12 mouse cellular contexts compared by ENCODE assay signal in the genomic region with DNA sequence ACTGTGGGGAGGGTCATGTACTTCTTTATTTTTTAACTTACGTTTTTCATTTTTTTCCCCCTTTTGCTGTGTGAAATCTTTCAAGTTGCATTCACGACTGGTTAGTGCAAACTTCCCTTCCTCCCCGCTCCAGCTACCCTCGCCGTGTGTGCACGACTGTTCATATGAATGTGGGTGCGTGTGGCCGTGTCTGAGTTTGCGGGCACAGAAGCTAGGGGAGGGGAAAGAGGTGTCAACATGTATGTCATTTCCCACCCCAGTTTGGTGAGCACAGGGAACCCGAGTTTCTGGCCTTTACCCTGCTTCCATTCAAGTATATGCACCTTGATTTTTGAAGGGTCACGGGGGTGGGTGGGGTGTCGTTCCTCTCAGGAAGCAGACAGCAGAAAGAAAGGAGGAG. TPM values are rescaled to one million over a fixed set of nuclear protein-coding genes. Genes with fewer than 3 reads are reported as not detected.
DNase-seq lines count a peak whose midpoint lies in the region; ATAC-seq and TF ChIP-seq lines count a peak whose summit lies in the region.
"Had no signal": no experiment of that assay in that cellular context is flagged by ENCODE, and none has a peak within 500 bp of the region (broad histone marks: within the 10 kb centered on the region; RNA-seq: fewer than 3 reads in every experiment).

No protein-coding gene starts in this region.

- no peak overlapping the region for H3K4me2 ChIP-seq in forebrain, postnatal 0 days (ENCODE audit: low read depth)
- peak overlapping the region; percentile 84 for H3K4me2 ChIP-seq in lung, embryonic 14.5 days
- peak overlapping the region; percentile 55; the same call in 1 of the 2 replicates for H3K4me2 ChIP-seq in embryonic facial prominence, embryonic 12.5 days (replicated peaks)
- H3K4me2 ChIP-seq in liver, postnatal 0 days (ENCODE audit: low read depth, low read length): peak overlapping the region; percentile 84

- H3K36me3 ChIP-seq in forebrain, embryonic 10.5 days (replicated peaks): peaks cover 18% of the 10 kb centered on the region
- H3K36me3 ChIP-seq in forebrain, postnatal 0 days (ENCODE audit: insufficient read depth): no peaks in the 10 kb centered on the region
- H3K36me3 ChIP-seq in lung, embryonic 14.5 days (ENCODE audit: insufficient read depth): peaks cover 5% of the 10 kb centered on the region
- H3K36me3 ChIP-seq in embryonic facial prominence, embryonic 12.5 days: no peaks in the 10 kb centered on the region
- H3K36me3 ChIP-seq in liver, postnatal 0 days (replicated peaks; ENCODE audit: insufficient read depth, low read length): no peaks in the 10 kb centered on the region
- H3K36me3 ChIP-seq: midbrain, embryonic 12.5 days had no signal

- TF ChIP-seq EP300 in liver, postnatal 0 days (IDR thresholded peaks at IDR 0.05; ENCODE audit: low read depth): no peak

- H3K9me3 ChIP-seq in forebrain, embryonic 10.5 days: no peaks in the 10 kb centered on the region
- no peaks in the 10 kb centered on the region for H3K9me3 ChIP-seq in forebrain, postnatal 0 days (ENCODE audit: low read length)
- H3K9me3 ChIP-seq in lung, embryonic 14.5 days (ENCODE audit: low read depth, low read length): no peaks in the 10 kb centered on the region
- no peaks in the 10 kb centered on the region for H3K9me3 ChIP-seq in embryonic facial prominence, embryonic 12.5 days
- H3K9me3 ChIP-seq in liver, postnatal 0 days (ENCODE audit: low read length): no peaks in the 10 kb centered on the region
- H3K9me3 ChIP-seq: midbrain, embryonic 12.5 days had no signal

- no peak overlapping the region for H3K9ac ChIP-seq in forebrain, postnatal 0 days
- H3K9ac ChIP-seq in lung, embryonic 14.5 days: peak overlapping the region; percentile 87
- H3K9ac ChIP-seq in embryonic facial prominence, embryonic 12.5 days: no peak overlapping the region
- H3K9ac ChIP-seq in liver, postnatal 0 days (replicated peaks): peak overlapping the region; percentile 83; the same call in 1 of the 2 replicates

- 85% methylated on average over 12 of the region's 12 CpGs for WGBS in forebrain, embryonic 10.5 days
- WGBS in forebrain, postnatal 0 days: 83% methylated on average over 12 of the region's 12 CpGs
- WGBS in lung, embryonic 14.5 days: 71% methylated on average over 12 of the region's 12 CpGs
- 73% methylated on average over 12 of the region's 12 CpGs for WGBS in embryonic facial prominence, embryonic 12.5 days
- WGBS in liver, postnatal 0 days (ENCODE audit: insufficient replicate concordance): 51% methylated on average over 12 of the region's 12 CpGs

- H3K27me3 ChIP-seq in forebrain, embryonic 10.5 days (ENCODE audit: poor library complexity, severe bottlenecking): no peaks in the 10 kb centered on the region
- H3K27me3 ChIP-seq in forebrain, postnatal 0 days (ENCODE audit: insufficient read depth, low read length): no peaks in the 10 kb centered on the region
- H3K27me3 ChIP-seq in lung, embryonic 14.5 days (ENCODE audit: insufficient read depth, low read length): no peaks in the 10 kb centered on the region
- no peaks in the 10 kb centered on the region for H3K27me3 ChIP-seq in embryonic facial prominence, embryonic 12.5 days
- no peaks in the 10 kb centered on the region for H3K27me3 ChIP-seq in liver, postnatal 0 days (ENCODE audit: insufficient read depth, low read length)
- H3K27me3 ChIP-seq: midbrain, embryonic 12.5 days had no signal

- no peak for ATAC-seq in forebrain, postnatal 0 days
- ATAC-seq in lung, embryonic 14.5 days (ENCODE audit: insufficient read depth): no peak
- no peak for ATAC-seq in embryonic facial prominence, embryonic 12.5 days (ENCODE audit: insufficient number of reproducible peaks, insufficient read depth, low FRiP score, low TSS enrichment)
- no peak for ATAC-seq in liver, postnatal 0 days
- ATAC-seq: hindbrain, postnatal 0 days had no signal

- DNase-seq in forebrain, embryonic 10.5 days (ENCODE audit: extremely low spot score, low spot score): no peak
- DNase-seq in forebrain, postnatal 0 days: no peak
- no peak for DNase-seq in lung, embryonic 14.5 days
- DNase-seq in lung, postnatal 10 days: no peak
- no peak for DNase-seq in liver, postnatal 0 days
- no peak for DNase-seq in natural killer cell, adult 2 months (ENCODE audit: low spot score in 2 of 2)
- DNase-seq in frontal cortex, postnatal 36 days (ENCODE audit: low spot score in 2 of 2): no peak

- TF ChIP-seq CTCF in forebrain, postnatal 0 days (IDR thresholded peaks at IDR 0.05; ENCODE audit: low read depth): no peak
- TF ChIP-seq CTCF in lung, embryonic 14.5 days (IDR thresholded peaks at IDR 0.05; ENCODE audit: low read depth): no peak
- TF ChIP-seq CTCF in liver, postnatal 0 days (IDR thresholded peaks at IDR 0.05; ENCODE audit: low read depth): no peak

- H3K4me1 ChIP-seq in forebrain, embryonic 10.5 days: peaks cover 55% of the 10 kb centered on the region
- no peaks in the 10 kb centered on the region for H3K4me1 ChIP-seq in forebrain, postnatal 0 days (ENCODE audit: insufficient read depth)
- peaks cover 4% of the 10 kb centered on the region; the same call in 1 of the 2 replicates for H3K4me1 ChIP-seq in lung, embryonic 14.5 days (ENCODE audit: insufficient read depth)
- H3K4me1 ChIP-seq in embryonic facial prominence, embryonic 12.5 days: peaks cover 23% of the 10 kb centered on the region
- peaks cover 12% of the 10 kb centered on the region for H3K4me1 ChIP-seq in liver, postnatal 0 days (ENCODE audit: insufficient read depth)

- H3K27ac ChIP-seq in forebrain, embryonic 10.5 days: peak overlapping the region; percentile 100
- H3K27ac ChIP-seq in forebrain, postnatal 0 days (ENCODE audit: low read depth, low read length): no peak overlapping the region
- no peak overlapping the region for H3K27ac ChIP-seq in lung, embryonic 14.5 days (ENCODE audit: low read depth)
- peak overlapping the region; percentile 92 for H3K27ac ChIP-seq in embryonic facial prominence, embryonic 12.5 days
- peak overlapping the region; percentile 93 for H3K27ac ChIP-seq in liver, postnatal 0 days (ENCODE audit: low read depth)
- H3K27ac ChIP-seq: hindbrain, postnatal 0 days had no signal

- peak overlapping the region; percentile 87 for H3K4me3 ChIP-seq in forebrain, embryonic 10.5 days
- H3K4me3 ChIP-seq in forebrain, postnatal 0 days (ENCODE audit: low read depth, low read length): no peak overlapping the region
- H3K4me3 ChIP-seq in lung, embryonic 14.5 days (ENCODE audit: low read depth, low read length): no peak overlapping the region
- H3K4me3 ChIP-seq in embryonic facial prominence, embryonic 12.5 days: no peak overlapping the region; the same call in 1 of the 2 replicates
- H3K4me3 ChIP-seq in liver, postnatal 0 days (ENCODE audit: low read depth, low read length): peak overlapping the region; percentile 70; the same call in 1 of the 2 replicates

RNA-seq across cellular contexts. Expression of gene Timeless, which starts 1.3 kb away (rescaled TPM):
- polyA plus RNA-seq in forebrain, embryonic 10.5 days (2016; fragmentation: Nextera tagmentation; extraction: Ambion mirVana): 108 and 112 TPM in 2 replicates
- 9.3 and 11.7 TPM in 2 replicates for total RNA-seq in forebrain, postnatal 0 days (2014; rRNA removed)
- polyA plus RNA-seq in forebrain, postnatal 0 days (2015; fragmentation: Nextera tagmentation; extraction: Ambion mirVana): 7.7 and 9.9 TPM in 2 replicates
- polyA plus RNA-seq in lung, embryonic 14.5 days (2014; fragmentation: Nextera tagmentation; extraction: Ambion mirVana): 70.2 and 71.5 TPM in 2 replicates
- polyA plus RNA-seq in embryonic facial prominence, embryonic 12.5 days (2016; fragmentation: Nextera tagmentation; extraction: Ambion mirVana): 80.9 and 81.5 TPM in 2 replicates
- 15.1 and 18.5 TPM in 2 replicates for polyA plus RNA-seq in liver, postnatal 0 days (2015; fragmentation: Nextera tagmentation; extraction: Ambion mirVana)

RNA-seq across cellular contexts. Expression of gene Mip, which starts 4.9 kb away (rescaled TPM):
- polyA plus RNA-seq in forebrain, embryonic 10.5 days (2016; fragmentation: Nextera tagmentation; extraction: Ambion mirVana): 0.55 and 0.69 TPM in 2 replicates
- total RNA-seq in forebrain, postnatal 0 days (2014; rRNA removed): 0.05 TPM in 1 of 2 replicates, not detected in the other
- polyA plus RNA-seq in forebrain, postnatal 0 days (2015; fragmentation: Nextera tagmentation; extraction: Ambion mirVana): not detected in 2 replicates
- not detected in 2 replicates for polyA plus RNA-seq in lung, embryonic 14.5 days (2014; fragmentation: Nextera tagmentation; extraction: Ambion mirVana)
- polyA plus RNA-seq in embryonic facial prominence, embryonic 12.5 days (2016; fragmentation: Nextera tagmentation; extraction: Ambion mirVana): 0.69 and 1.1 TPM in 2 replicates
- polyA plus RNA-seq in liver, postnatal 0 days (2015; fragmentation: Nextera tagmentation; extraction: Ambion mirVana): not detected in 2 replicates
- total RNA-seq: gastrocnemius, adult 18-20 months had no signal
- polyA plus RNA-seq: activated CD4-positive, CD25-positive, alpha-beta regulatory T cell, adult 4 months; hindbrain, postnatal 0 days had no signal

RNA-seq across cellular contexts. Expression of gene Spryd4, which starts 19.0 kb away (rescaled TPM):
- 29.9 and 32.3 TPM in 2 replicates for polyA plus RNA-seq in forebrain, embryonic 10.5 days (2016; fragmentation: Nextera tagmentation; extraction: Ambion mirVana)
- 20.7 and 20.8 TPM in 2 replicates for total RNA-seq in forebrain, postnatal 0 days (2014; rRNA removed)
- 19.6 and 22.7 TPM in 2 replicates for polyA plus RNA-seq in forebrain, postnatal 0 days (2015; fragmentation: Nextera tagmentation; extraction: Ambion mirVana)
- 27.3 and 29.9 TPM in 2 replicates for polyA plus RNA-seq in lung, embryonic 14.5 days (2014; fragmentation: Nextera tagmentation; extraction: Ambion mirVana)
- polyA plus RNA-seq in embryonic facial prominence, embryonic 12.5 days (2016; fragmentation: Nextera tagmentation; extraction: Ambion mirVana): 31.1 TPM in 2 replicates
- polyA plus RNA-seq in liver, postnatal 0 days (2015; fragmentation: Nextera tagmentation; extraction: Ambion mirVana): 54.0 and 61.1 TPM in 2 replicates

RNA-seq across cellular contexts. Expression of gene Apon, which starts 23.3 kb away (rescaled TPM):
- polyA plus RNA-seq in forebrain, embryonic 10.5 days (2016; fragmentation: Nextera tagmentation; extraction: Ambion mirVana): 0.81 and 1.1 TPM in 2 replicates
- not detected in 2 replicates for total RNA-seq in forebrain, postnatal 0 days (2014; rRNA removed)
- not detected in 2 replicates for polyA plus RNA-seq in forebrain, postnatal 0 days (2015; fragmentation: Nextera tagmentation; extraction: Ambion mirVana)
- 0.18 and 0.67 TPM in 2 replicates for polyA plus RNA-seq in lung, embryonic 14.5 days (2014; fragmentation: Nextera tagmentation; extraction: Ambion mirVana)
- 0.37 and 0.90 TPM in 2 replicates for polyA plus RNA-seq in embryonic facial prominence, embryonic 12.5 days (2016; fragmentation: Nextera tagmentation; extraction: Ambion mirVana)
- polyA plus RNA-seq in liver, postnatal 0 days (2015; fragmentation: Nextera tagmentation; extraction: Ambion mirVana): 41.8 and 42.4 TPM in 2 replicates
- total RNA-seq: hindbrain, postnatal 0 days had no signal
- polyA plus RNA-seq: activated CD4-positive, CD25-positive, alpha-beta regulatory T cell, adult 4 months; hindbrain, postnatal 0 days had no signal

RNA-seq across cellular contexts. Expression of gene Gls2, which starts 36.3 kb away (rescaled TPM):
- 1.5 and 2.3 TPM in 2 replicates for polyA plus RNA-seq in forebrain, embryonic 10.5 days (2016; fragmentation: Nextera tagmentation; extraction: Ambion mirVana)
- total RNA-seq in forebrain, postnatal 0 days (2014; rRNA removed): 1.00 and 2.1 TPM in 2 replicates
- polyA plus RNA-seq in forebrain, postnatal 0 days (2015; fragmentation: Nextera tagmentation; extraction: Ambion mirVana): 1.1 and 1.2 TPM in 2 replicates
- 1.8 and 2.3 TPM in 2 replicates for polyA plus RNA-seq in lung, embryonic 14.5 days (2014; fragmentation: Nextera tagmentation; extraction: Ambion mirVana)
- 1.1 and 2.7 TPM in 2 replicates for polyA plus RNA-seq in embryonic facial prominence, embryonic 12.5 days (2016; fragmentation: Nextera tagmentation; extraction: Ambion mirVana)
- polyA plus RNA-seq in liver, postnatal 0 days (2015; fragmentation: Nextera tagmentation; extraction: Ambion mirVana): 48.8 and 67.3 TPM in 2 replicates

Comparison
In these comparisons a context has a peak if more than half of its experiments do, and no peak if none do; other contexts are left out.
1. H3K27ac ChIP-seq: peak in forebrain, embryonic 10.5 days (single experiment), embryonic facial prominence, embryonic 12.5 days (single experiment) and liver, postnatal 0 days (single experiment); none in forebrain, postnatal 0 days (single experiment) and lung, embryonic 14.5 days (single experiment).
2. H3K4me3 ChIP-seq: peak in forebrain, embryonic 10.5 days (single experiment) and liver, postnatal 0 days (single experiment); none in forebrain, postnatal 0 days (single experiment), lung, embryonic 14.5 days (single experiment) and embryonic facial prominence, embryonic 12.5 days (single experiment).
3. H3K9ac ChIP-seq: peak in lung, embryonic 14.5 days (single experiment) and liver, postnatal 0 days (single experiment); none in forebrain, postnatal 0 days (single experiment) and embryonic facial prominence, embryonic 12.5 days (single experiment).